Mouse (Mus musculus): Measurements from ENCODE around the gene Sh3rf3. TPM values are rescaled to one million over a fixed set of nuclear protein-coding genes. Genes with fewer than 3 reads are reported as not detected.

Sh3rf3 gene
- polyA plus RNA-seq, 1 experiment from 2014 or later: not detected

DNA sequence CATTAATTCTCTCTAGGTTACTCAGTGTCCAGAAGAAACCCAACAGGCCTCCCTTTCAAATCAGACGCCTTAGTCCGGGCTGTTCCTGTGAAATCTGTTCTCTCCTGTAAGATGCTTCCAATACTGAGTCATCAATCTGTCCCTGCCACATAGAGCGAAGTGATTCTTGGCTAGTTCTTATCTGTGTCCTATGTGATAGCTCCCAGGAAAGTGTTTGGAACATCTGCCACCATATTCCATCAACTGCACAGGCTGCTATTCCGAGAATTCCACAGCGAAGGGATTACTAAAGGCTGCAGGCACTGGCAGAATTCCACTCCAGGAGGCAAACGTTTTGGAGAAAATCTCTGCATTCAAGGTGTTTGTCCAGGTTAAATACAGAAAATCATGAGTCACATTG is 314.5 kb downstream of the Sh3rf3 start:
- ATAC-seq: no peak
- Histone ChIP-seq H3K9me3 (ENCODE audit: low read length) (no peaks in the 10 kb centered on the region), H3K27ac (ENCODE audit: low read depth) (no peak overlapping the region), H3K4me1 (ENCODE audit: insufficient read depth) (no peaks in the 10 kb centered on the region), H3K4me2 (ENCODE audit: low read depth, low read length) (no peak overlapping the region), H3K9ac (replicated peaks) (no peak overlapping the region), H3K36me3 (replicated peaks; ENCODE audit: insufficient read depth, low read length) (no peaks in the 10 kb centered on the region), H3K4me3 (ENCODE audit: low read depth, low read length) (no peak overlapping the region), H3K27me3 (ENCODE audit: insufficient read depth, low read length) (no peaks in the 10 kb centered on the region)
- TF ChIP-seq EP300 (IDR thresholded peaks at IDR 0.05; ENCODE audit: low read depth): no peak
- no peak for TF ChIP-seq CTCF (IDR thresholded peaks at IDR 0.05; ENCODE audit: low read depth)
- whole genome bisulfite sequencing (ENCODE audit: insufficient replicate concordance): 62% methylated on average over 6 of the region's 6 CpGs
- no peak for DNase-seq

DNA sequence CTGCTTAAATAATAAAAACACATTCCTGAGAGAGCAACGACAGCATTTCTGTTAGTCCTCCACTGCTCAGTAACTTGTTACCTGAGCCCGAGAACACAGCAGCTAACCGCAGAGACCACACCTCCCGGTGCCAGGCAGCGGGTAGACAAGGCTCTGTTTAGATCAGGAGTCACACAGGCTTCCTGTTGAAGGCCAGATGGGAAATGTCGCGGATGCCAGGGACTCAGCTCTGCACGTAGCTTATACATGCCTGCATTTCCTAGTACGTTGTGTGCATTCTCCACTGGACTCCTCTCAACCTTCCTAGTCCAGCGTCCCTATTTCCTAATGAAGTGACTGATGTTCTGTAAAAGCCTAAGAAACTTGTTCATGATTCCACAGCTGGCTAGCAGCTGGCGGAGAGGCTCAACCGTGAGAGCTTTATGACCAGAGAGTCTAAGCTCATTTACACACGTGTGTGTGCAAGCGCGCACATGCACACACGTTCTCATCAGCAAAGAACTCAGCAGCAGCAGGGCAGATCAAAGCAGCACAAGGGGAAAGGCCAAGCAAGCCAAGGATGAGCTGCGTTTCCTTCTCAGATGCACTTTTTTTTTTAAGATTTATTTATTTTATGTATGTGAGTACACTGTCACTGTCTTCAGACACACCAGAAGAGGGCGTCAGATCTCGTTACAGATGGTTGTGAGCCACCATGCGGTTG is 318.9 kb downstream of the Sh3rf3 start:
- H3K36me3 ChIP-seq (replicated peaks; ENCODE audit: insufficient read depth, low read length): no peaks in the 10 kb centered on the region
- H3K4me2 ChIP-seq (ENCODE audit: low read depth, low read length): no peak overlapping the region
- peak; percentile 41; the same call in 1 of the 2 replicates for ATAC-seq
- DNase-seq: no peak
- WGBS (ENCODE audit: insufficient replicate concordance): 48% methylated on average over 20 of the region's 20 CpGs
- no peaks in the 10 kb centered on the region for H3K9me3 ChIP-seq (ENCODE audit: low read length)
- H3K9ac ChIP-seq (replicated peaks): no peak overlapping the region
- no peak overlapping the region for H3K4me3 ChIP-seq (ENCODE audit: low read depth, low read length)
- H3K4me1 ChIP-seq (ENCODE audit: insufficient read depth): no peaks in the 10 kb centered on the region
- TF ChIP-seq EP300 (IDR thresholded peaks at IDR 0.05; ENCODE audit: low read depth) (no peak), CTCF (IDR thresholded peaks at IDR 0.05; ENCODE audit: low read depth) (no peak)
- H3K27me3 ChIP-seq (ENCODE audit: insufficient read depth, low read length): no peaks in the 10 kb centered on the region
- no peak overlapping the region for H3K27ac ChIP-seq (ENCODE audit: low read depth)

DNA sequence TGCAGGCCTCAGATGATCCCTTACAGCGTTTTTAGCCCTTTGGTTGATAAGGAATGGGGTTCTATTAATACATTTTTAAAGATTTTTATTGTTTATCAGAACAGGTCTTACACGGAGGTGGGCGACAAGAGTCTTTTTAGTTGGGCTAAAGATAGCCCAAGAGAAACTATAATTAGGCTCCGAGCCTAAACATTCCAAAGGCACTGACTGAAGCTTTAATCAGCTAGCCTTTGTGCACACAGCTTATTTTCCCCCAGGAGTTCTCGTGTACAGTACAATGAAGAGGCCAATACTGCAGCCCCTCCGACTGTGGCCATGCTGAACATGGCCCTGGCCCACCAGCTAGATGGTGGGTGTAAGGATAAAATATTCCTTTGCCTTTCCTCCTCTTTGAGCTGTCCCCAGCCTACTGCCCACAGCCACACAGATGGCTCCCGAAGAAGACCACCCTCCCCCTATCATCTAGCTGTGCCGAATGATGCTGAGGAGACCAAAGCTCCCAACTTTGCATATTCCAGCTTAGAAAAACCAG is 320.4 kb downstream of the Sh3rf3 start:
- no peak for TF ChIP-seq EP300 (IDR thresholded peaks at IDR 0.05; ENCODE audit: low read depth)
- TF ChIP-seq CTCF (IDR thresholded peaks at IDR 0.05; ENCODE audit: low read depth): no peak
- Histone ChIP-seq H3K4me2 (ENCODE audit: low read depth, low read length) (no peak overlapping the region), H3K4me1 (ENCODE audit: insufficient read depth) (no peaks in the 10 kb centered on the region), H3K4me3 (ENCODE audit: low read depth, low read length) (no peak overlapping the region), H3K9me3 (ENCODE audit: low read length) (no peaks in the 10 kb centered on the region), H3K27ac (ENCODE audit: low read depth) (no peak overlapping the region), H3K27me3 (ENCODE audit: insufficient read depth, low read length) (no peaks in the 10 kb centered on the region), H3K9ac (replicated peaks) (no peak overlapping the region), H3K36me3 (replicated peaks; ENCODE audit: insufficient read depth, low read length) (no peaks in the 10 kb centered on the region)
- ATAC-seq: no peak
- WGBS (ENCODE audit: insufficient replicate concordance): 66% methylated on average over 8 of the region's 8 CpGs
- no peak for DNase-seq

DNA sequence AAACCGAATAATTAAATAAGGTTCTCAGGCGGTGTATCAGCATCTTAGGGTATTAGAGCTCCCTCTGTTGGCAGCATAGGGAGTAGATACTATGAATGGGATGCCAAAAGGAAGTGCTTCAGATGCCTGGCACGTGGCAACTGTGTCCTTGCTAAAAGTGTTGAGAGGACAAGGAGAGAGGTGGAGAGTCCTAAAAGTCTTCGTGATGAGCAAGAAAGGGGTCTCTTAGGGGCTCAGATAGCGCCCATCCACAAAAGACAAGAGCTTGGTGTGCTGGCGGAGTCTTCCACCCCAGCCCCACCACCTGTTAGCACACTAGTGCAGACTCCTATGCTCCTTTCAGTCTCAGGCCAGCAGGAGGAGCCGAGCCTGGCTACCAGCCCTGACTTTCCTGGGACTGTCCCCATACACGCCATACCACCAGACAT is 336.8 kb downstream of the Sh3rf3 start:
- Histone ChIP-seq H3K36me3 (replicated peaks; ENCODE audit: insufficient read depth, low read length) (no peaks in the 10 kb centered on the region), H3K4me2 (ENCODE audit: low read depth, low read length) (no peak overlapping the region), H3K4me3 (ENCODE audit: low read depth, low read length) (no peak overlapping the region), H3K9me3 (ENCODE audit: low read length) (no peaks in the 10 kb centered on the region), H3K27ac (ENCODE audit: low read depth) (no peak overlapping the region), H3K4me1 (ENCODE audit: insufficient read depth) (no peaks in the 10 kb centered on the region), H3K27me3 (ENCODE audit: insufficient read depth, low read length) (no peaks in the 10 kb centered on the region), H3K9ac (replicated peaks) (no peak overlapping the region)
- ATAC-seq: no peak
- 20% methylated on average over 8 of the region's 8 CpGs for WGBS (ENCODE audit: insufficient replicate concordance)
- TF ChIP-seq EP300 (IDR thresholded peaks at IDR 0.05; ENCODE audit: low read depth) (no peak), CTCF (IDR thresholded peaks at IDR 0.05; ENCODE audit: low read depth) (peak; percentile 66)
- DNase-seq: no peak

DNA sequence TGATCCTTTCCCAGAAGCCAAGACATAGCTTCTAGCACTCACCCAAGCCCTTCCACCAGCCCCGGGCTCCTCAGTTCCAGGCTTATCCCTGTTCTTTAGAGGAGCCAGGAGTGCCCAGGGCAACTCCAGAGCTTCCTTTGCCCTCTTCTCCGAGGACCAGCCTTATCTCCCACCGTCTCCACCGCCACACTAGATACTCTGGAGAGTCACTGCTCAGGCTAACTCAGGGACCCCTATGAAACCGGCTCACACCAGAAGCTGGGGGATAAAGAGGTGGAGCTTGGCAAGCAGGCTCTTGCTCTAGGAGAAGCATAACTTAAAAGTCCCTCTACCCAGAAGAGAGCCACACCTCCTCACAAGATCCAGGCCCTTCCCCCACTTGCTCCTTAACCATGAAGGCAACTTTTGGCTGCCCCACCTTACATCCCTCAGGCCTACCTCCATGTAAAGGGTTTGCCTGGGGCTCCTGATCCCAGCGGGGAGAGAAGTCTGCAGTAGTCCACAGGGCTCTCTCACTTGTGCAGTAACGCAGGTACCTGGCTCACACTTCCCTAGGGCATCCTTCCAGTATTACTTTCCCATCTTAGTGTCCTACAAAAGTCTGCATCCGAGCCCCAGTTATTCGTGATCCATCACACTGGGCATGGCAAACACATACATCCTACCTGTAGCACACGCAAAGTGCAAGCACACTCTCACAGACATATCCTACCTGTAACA is 337.9 kb downstream of the Sh3rf3 start:
- no peak for ATAC-seq

DNA sequence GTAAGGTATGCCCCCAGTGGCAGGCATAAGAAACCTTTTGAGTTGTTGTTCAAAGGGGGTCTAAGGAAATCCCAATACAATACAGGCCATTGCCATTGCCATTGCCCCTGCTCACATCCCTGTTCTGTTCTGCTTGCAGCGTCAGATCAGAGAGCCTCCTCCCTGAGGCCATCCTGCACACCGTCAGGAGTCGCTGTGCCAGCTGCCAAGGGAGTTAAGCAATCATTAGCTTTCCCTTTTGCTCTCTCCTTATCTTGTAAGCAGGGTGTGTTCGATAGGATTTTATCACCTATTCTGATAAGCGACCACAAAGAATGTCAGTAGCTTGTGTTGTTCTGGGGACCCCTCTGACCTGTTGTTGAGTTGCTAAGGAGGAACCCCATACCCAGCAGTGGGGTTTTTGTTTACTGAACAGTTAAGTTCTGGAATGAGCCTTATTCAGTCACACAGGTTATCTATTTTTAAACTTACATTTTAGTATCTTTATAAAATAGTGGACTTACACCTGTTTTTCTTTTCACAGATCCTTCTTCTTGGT is 339.5 kb downstream of the Sh3rf3 start:
- TF ChIP-seq CTCF (IDR thresholded peaks at IDR 0.05; ENCODE audit: low read depth) (peak; percentile 22; the same call in 1 of the 2 replicates), EP300 (IDR thresholded peaks at IDR 0.05; ENCODE audit: low read depth) (no peak)
- ATAC-seq (no peak), DNase-seq (no peak)
- no peaks in the 10 kb centered on the region for H3K27me3 ChIP-seq (ENCODE audit: insufficient read depth, low read length)
- no peak overlapping the region for H3K4me2 ChIP-seq (ENCODE audit: low read depth, low read length)
- no peak overlapping the region for H3K4me3 ChIP-seq (ENCODE audit: low read depth, low read length)
- no peaks in the 10 kb centered on the region for H3K36me3 ChIP-seq (replicated peaks; ENCODE audit: insufficient read depth, low read length)
- no peak overlapping the region for H3K9ac ChIP-seq (replicated peaks)
- WGBS (ENCODE audit: insufficient replicate concordance): 21% methylated on average over 5 of the region's 5 CpGs
- H3K4me1 ChIP-seq (ENCODE audit: insufficient read depth): no peaks in the 10 kb centered on the region
- H3K27ac ChIP-seq (ENCODE audit: low read depth): no peak overlapping the region
- H3K9me3 ChIP-seq (ENCODE audit: low read length): no peaks in the 10 kb centered on the region

More for the DNA sequence above, 337.9 kb downstream of the Sh3rf3 start:
- no peaks in the 10 kb centered on the region for H3K36me3 ChIP-seq (replicated peaks; ENCODE audit: insufficient read depth, low read length)
- no peak overlapping the region for H3K4me3 ChIP-seq (ENCODE audit: low read depth, low read length)
- TF ChIP-seq CTCF (IDR thresholded peaks at IDR 0.05; ENCODE audit: low read depth) (no peak), EP300 (IDR thresholded peaks at IDR 0.05; ENCODE audit: low read depth) (no peak)
- H3K9me3 ChIP-seq (ENCODE audit: low read length): no peaks in the 10 kb centered on the region
- DNase-seq: no peak
- H3K4me2 ChIP-seq (ENCODE audit: low read depth, low read length): no peak overlapping the region
- WGBS (ENCODE audit: insufficient replicate concordance): 79% methylated on average over 10 of the region's 10 CpGs
- no peak overlapping the region for H3K9ac ChIP-seq (replicated peaks)
- H3K27ac ChIP-seq (ENCODE audit: low read depth): no peak overlapping the region
- H3K4me1 ChIP-seq (ENCODE audit: insufficient read depth): no peaks in the 10 kb centered on the region
- H3K27me3 ChIP-seq (ENCODE audit: insufficient read depth, low read length): no peaks in the 10 kb centered on the region
